Mouse (Mus musculus) spleen, postnatal 4 days (tissue): ENCODE measurements around the gene Gm17622.

ENCODE experiments used
- DNase-seq, 2 experiments: peaks; one replicate each; pipeline ENCODE4 v3.0.0; 2022; ENCODE audit warnings: low spot score in 2 of 2

The Gm17622 gene

DNA sequence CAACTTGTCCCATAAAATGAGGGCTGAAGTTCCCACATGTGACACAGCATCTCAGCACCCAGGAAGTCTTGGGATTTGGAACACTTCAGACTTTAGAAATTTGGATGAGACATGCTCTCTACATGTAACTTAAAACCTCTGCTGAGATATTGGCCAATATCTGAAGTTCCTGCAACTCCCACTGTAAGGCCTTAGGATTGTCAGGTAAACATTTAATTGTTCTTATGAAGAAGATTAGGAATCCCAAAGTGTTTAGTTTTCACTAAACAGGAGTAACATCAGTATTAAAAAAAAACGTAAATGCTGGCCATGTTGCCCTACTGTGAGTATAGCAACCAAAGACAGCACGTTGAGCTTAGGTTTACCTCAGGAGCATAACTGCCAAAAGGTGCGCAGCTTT, at the start of gene Gm17622:
Gene Gm17622, plus strand, starts transcription at position 301 of the 400 bp plus-strand sequence.
- no peak for DNase-seq

DNA sequence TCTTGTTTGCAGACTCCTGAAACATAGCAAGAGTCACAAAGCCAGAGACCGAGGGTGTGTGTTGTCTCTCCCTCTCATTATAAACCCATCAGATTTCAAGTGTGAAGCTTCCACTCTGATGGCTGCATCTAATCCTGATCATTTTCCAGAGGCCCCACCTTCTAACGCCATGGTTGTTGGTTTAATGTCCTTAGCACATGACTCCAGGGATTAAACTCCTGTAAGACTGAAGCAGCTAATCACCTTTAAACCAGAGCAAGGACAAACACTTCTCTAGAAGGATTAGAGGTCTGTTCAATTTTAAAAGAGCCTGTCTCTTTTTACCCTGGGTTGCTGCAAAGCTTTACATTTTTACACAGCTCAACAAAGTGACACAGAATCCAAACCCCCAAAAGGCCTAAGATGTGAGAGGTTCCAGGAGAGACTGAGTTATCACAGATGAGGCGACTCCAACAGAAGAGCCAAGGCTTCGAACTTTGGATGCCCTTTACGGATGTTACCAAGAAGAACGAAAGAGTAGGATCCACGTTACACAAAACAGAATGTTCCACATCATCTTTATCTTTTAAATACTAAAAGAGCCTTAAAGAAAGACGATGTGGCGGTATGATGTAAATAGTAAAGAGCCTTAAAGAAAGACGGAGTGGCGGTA, 40.2 kb upstream of the Gm17622 start:
- DNase-seq: no peak

GRCm38 (mm10) chr13:96450869-96451268, 39.7 kb upstream of the Gm17622 start:
- no peak for DNase-seq

DNA sequence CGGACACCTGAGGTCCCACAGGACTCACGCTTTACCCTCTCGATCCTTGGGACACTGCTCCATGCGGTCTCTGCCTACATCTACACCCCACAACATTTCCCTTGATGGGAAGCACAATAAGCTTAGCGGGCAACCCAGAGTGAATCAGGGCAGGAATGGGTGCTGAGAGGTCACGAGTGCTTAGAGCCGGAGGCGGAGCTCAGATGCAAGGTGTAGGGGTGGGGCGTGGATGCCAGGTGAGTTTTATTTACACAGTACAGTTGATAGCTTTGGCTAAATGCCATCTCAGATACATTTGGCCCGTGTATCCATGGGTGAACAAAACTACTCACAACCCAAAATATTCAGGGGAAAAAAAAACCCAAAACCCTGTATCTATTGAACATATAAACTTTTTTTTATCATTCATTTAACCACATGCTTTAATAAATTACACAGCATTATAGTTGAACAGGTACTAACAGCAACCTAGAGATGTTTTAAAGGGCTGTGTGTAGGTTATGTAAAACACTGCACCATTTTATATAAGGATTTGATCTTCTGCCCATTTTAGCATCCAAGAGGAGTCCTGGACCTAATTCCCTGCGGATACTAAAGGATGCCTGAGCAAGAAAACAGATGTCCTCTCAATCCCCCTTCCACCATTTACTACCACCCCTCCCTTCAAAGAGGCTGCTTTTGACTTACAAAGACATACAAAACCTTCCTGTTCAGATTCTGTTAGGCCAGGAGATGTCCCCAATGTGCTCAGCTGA, 39.0 kb upstream of the Gm17622 start:
- no peak for DNase-seq

- no peak for DNase-seq
These were observed 37.9 kb upstream of the Gm17622 start for GRCm38 (mm10) chr13:96452621-96453020.

DNA sequence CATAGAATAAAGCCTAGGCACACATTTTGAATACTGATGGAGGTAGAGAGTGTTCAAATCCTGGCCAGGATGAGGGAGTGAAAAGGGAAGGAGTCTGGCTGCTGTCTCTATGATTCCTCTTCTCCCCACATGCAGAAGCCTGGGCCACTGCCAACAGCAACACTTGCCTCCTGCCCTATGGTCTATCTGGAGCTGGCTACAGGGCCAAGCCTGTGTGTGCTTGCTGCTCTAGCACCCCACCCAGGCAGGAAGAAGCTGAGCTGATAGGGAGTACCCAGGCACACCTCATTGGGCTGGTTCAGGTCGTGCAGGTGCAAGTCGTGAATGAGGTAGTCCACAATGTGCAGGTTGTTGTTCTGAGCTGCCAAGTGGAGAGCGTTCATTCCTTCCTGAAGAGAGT, 36.2 kb upstream of the Gm17622 start:
- DNase-seq: no peak

DNA sequence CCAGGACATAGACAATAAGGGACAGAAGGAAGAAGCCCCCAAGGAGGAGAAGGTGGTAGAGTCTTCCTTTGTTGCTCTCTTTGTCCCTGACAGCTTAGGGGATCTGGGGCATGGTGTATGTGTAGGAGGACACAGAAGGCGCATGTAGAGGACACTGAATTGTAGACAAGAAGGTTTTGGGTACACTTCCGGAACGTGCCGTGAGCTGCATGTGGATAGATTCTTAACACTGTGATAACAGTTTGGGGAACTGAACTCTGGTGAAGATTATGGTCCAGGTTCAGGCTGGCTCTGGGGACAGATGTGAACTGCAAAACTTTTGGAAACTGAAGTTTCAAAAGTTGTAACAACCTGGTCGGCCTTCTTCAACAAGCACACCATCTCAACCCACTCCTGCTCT, 33.0 kb upstream of the Gm17622 start:
- DNase-seq: no peak

GRCm38 (mm10) chr13:96458018-96458417, 32.5 kb upstream of the Gm17622 start:
- DNase-seq: no peak

GRCm38 (mm10) chr13:96458606-96459005, 31.9 kb upstream of the Gm17622 start:
- DNase-seq: no peak

DNA sequence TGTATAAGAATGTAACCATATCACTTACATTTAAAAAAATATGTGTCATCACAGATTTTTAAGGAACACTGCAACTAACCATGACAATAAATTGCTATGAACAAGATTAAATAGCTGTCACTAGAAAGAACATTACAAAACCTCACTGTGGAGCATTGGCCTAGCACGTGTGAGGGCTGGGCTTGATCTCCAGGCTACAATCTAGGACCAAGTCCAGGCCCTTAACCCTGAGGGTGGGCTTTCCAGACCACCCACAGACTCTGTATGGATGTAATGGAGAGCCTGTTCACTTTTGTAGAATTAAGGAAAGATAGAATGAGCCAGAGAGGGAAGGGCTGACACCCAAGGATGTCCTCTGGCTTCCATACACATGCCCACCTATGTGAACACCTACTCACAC, 27.9 kb upstream of the Gm17622 start:
- no peak for DNase-seq

DNA sequence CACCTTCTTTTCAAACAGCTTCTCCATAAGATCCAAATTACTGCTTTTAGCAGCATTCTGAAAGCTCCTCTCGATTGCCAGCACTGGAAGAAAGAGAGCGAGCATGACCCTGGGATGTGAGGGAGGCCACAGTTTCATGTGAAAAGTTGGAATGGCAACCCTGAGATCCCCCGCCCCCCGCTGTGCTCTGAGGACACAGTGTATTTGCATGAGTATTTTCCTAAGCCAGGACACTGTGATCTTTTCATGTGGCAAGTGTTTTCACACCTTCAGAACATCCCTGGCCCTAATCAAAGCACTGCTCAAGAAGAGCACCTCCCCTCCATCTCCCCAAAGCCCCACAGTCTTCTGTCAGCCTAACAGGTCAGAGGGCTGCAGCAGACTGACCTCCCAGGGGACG, 25.2 kb upstream of the Gm17622 start:
- no peak for DNase-seq

GRCm38 (mm10) chr13:96468678-96469077, 21.9 kb upstream of the Gm17622 start:
- DNase-seq: no peak

DNA sequence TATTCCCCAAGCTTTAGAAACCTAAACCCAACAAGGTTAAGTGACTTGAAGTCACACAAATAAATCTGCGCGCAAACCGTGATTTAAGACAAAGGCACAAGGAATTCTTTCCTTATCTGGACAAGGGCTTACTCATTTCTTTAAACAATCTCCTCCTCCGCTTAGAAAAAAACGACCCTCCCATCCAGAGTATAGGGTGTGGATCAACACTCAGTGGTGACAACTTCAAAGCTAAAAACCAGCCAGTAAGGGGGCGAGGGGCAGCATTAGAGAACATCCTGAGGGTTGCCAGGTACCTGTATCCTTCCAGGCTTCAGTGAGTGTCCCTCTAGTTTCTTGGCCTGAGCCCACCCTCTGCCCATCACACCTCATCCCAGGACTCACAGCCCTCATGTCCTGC, 20.0 kb upstream of the Gm17622 start:
- DNase-seq: no peak

GRCm38 (mm10) chr13:96470957-96471356, 19.6 kb upstream of the Gm17622 start, which contains the start of gene Ankdd1b:
Gene Ankdd1b (minus strand): TSS chr13:96471198.
- no peak for DNase-seq

- no peak for DNase-seq
These were observed 13.3 kb upstream of the Gm17622 start for GRCm38 (mm10) chr13:96477226-96477625.

DNA sequence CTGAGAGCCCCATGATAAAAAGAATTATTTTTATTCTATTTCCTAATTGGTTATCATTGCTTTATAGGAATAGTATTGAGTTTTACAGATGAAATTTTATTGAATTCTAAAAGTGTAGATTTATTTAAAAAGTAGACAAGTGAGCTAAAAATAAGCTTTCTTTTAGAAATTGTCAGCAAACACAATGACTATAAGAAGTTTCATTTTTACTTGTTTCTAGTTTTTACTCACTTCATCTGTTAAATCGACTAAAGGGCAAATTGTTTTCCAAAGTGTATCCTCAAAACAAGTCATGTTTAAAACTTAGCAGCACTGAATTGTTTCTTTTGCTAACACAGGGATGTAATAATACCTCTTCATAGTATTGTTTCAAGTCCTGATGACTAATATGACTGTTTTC, 11.5 kb upstream of the Gm17622 start:
- DNase-seq: no peak

- DNase-seq: no peak
These were observed 3.3 kb upstream of the Gm17622 start for GRCm38 (mm10) chr13:96487230-96487629.

DNA sequence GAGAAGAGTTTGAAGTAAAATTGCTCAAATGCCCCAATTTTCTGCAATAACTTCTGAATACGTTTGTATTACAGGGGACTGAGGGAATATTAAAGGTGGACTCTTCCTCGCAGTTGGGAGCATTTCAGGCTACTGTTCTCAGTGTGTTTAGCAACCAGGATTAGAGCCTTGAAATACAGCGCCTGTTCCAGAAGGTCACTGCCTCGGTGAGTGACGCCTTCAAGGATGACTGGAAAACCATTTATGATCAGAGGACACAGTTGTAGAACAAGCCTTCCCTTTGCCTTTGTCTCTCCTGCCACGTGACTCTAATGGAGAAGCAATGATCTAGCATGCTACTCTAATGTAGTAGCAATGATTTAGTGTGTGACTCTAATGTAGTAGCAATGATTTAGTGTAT, 2.6 kb upstream of the Gm17622 start:
- DNase-seq: no peak

- no peak for DNase-seq
These were observed 6.1 kb downstream of the Gm17622 start for GRCm38 (mm10) chr13:96496630-96497029.

GRCm38 (mm10) chr13:96499891-96500290, 9.4 kb downstream of the Gm17622 start:
- DNase-seq: no peak

GRCm38 (mm10) chr13:96505661-96506060, 15.1 kb downstream of the Gm17622 start:
- no peak for DNase-seq

- no peak for DNase-seq
These were observed 15.8 kb downstream of the Gm17622 start for GRCm38 (mm10) chr13:96506313-96506712.

DNA sequence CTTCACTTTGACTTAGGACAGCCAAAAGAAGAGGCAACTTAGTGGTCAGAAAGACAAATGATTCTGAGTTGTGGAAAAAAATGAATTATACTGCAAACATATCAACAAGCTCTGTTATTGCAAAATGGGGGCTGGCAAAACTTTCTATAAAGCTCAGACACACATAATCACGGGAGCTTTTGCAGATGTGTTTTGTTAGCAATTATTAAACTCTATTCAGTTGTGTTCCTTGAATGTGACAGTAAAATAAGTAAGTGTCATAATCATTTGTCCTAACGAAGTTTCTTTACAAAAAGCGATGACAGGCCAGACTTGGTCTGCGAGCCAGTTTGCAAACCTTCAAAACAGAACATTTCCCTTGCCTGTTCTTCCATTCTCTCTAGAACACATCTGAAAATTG, 17.0 kb downstream of the Gm17622 start:
- DNase-seq: no peak
